In genomic region chr1:40233217-40233616, GRCm38 (mm10) we compare ENCODE assay signal across 11 mouse cellular contexts. TPM values are rescaled to one million over a fixed set of nuclear protein-coding genes. Genes with fewer than 3 reads are reported as not detected.
DNase-seq lines count a peak whose midpoint lies in the region; ATAC-seq lines count a peak whose summit lies in the region.
"Had no signal": no experiment of that assay in that cellular context is flagged by ENCODE, and none has a peak within 500 bp of the region (broad histone marks: within the 10 kb centered on the region; RNA-seq: fewer than 3 reads in every experiment).

No protein-coding gene starts in this region.

- intact Hi-C loops in heart, postnatal 10 days (cut with DNase I) = no loop called here

- no peak overlapping the region for H3K4me2 ChIP-seq in liver, embryonic 12.5 days

- 45% methylated on average over 7 of the region's 7 CpGs for WGBS in liver, embryonic 12.5 days (ENCODE audit: insufficient replicate concordance)

- peak; percentile 24 for DNase-seq in liver
- DNase-seq in embryo, embryonic 9.5 days (ENCODE audit: extremely low spot score) = peak; percentile 4
- DNase-seq in heart, postnatal 10 days = peak; percentile 39 to 53
- DNase-seq in mesoderm, embryonic 11.5 days (ENCODE audit: low read depth, low spot score) = peak; percentile 63
- DNase-seq in urinary bladder, postnatal 4 days (ENCODE audit: low spot score in 2 of 2) = no peak
- no peak for DNase-seq in cerebellum, postnatal 14 days
- DNase-seq in adrenal gland, postnatal 14 days = no peak
- DNase-seq: adrenal gland, postnatal 36 days; cerebellum, adult 2 months had no signal

- H3K4me3 ChIP-seq in liver, embryonic 12.5 days = no peak overlapping the region

- no peaks in the 10 kb centered on the region for H3K9me3 ChIP-seq in liver, embryonic 12.5 days (replicated peaks)
- H3K9me3 ChIP-seq: G1E had no signal

- H3K4me1 ChIP-seq in liver, embryonic 12.5 days = peaks cover 50% of the 10 kb centered on the region

- no peak overlapping the region for H3K9ac ChIP-seq in liver, embryonic 12.5 days

- ATAC-seq in liver, embryonic 12.5 days = no peak

- no peaks in the 10 kb centered on the region for H3K36me3 ChIP-seq in liver, embryonic 12.5 days
- H3K36me3 ChIP-seq: G1E had no signal

- no peaks in the 10 kb centered on the region for H3K27me3 ChIP-seq in liver, embryonic 12.5 days (replicated peaks)

- H3K27ac ChIP-seq in liver, embryonic 12.5 days = no peak overlapping the region

RNA-seq across cellular contexts. Expression of gene Il1r1, which starts 8.3 kb away (rescaled TPM):
- polyA plus RNA-seq in liver, embryonic 12.5 days (2016; fragmentation: Nextera tagmentation; extraction: Ambion mirVana) = 15.7 and 17.8 TPM in 2 replicates
- total RNA-seq in heart, postnatal 10 days (2021) = 1 to 10 TPM; 7.5 to 7.9 TPM
- 6.6 and 6.9 TPM in 2 replicates for total RNA-seq in adrenal gland, postnatal 14 days (2021)
- polyA plus RNA-seq: G1E had no signal

Comparison
In these comparisons a context has a peak if more than half of its experiments do, and no peak if none do; other contexts are left out.
1. DNase-seq: peak in liver (single experiment), embryo, embryonic 9.5 days (single experiment), heart, postnatal 10 days (2 of 2) and mesoderm, embryonic 11.5 days (single experiment); none in urinary bladder, postnatal 4 days (0 of 2), cerebellum, postnatal 14 days (0 of 2) and adrenal gland, postnatal 14 days (single experiment).